Mouse (Mus musculus): ENCODE data around the gene Dffb.

GRCm38 (mm10) chr4:153929921-153930320 is 45.0 kb downstream of the Dffb start:
- TF ChIP-seq CTCF (IDR thresholded peaks at IDR 0.05) (no peak), EP300 (IDR thresholded peaks at IDR 0.05; ENCODE audit: insufficient read depth, low read depth, low read length) (no peak), POLR2A (IDR thresholded peaks at IDR 0.05; ENCODE audit: insufficient read depth, low read depth, low read length) (no peak)

All from heart, adult 2 months (tissue).